Mouse (Mus musculus) MEL (cell line): ENCODE results near the gene P4ha2. TPM values are rescaled to one million over a fixed set of nuclear protein-coding genes. Genes with fewer than 3 reads are reported as not detected.
A peak's percentile ranks its signal among the peaks of the same experiment; 100 is the strongest.

Experiments
- DNase-seq: peaks from one replicate; pipeline ENCODE4 v3.0.0; 2011; ENCODE audit warnings: low read depth, low spot score
- H3K27ac ChIP-seq: 2 replicates; pipeline ENCODE4 v1.5.1; 2012; ENCODE audit warnings: low read depth, mild to moderate bottlenecking, control low read depth, low read length, moderate library complexity; ENCODE audit not compliant: control insufficient read depth
- H3K27me3 ChIP-seq, 2 experiments: fragments of 150-350 bp in 1 of 2; sonication (generic) in 1 of 2; 2 replicates each; pipeline ENCODE4 v1.6.1; 2012; ENCODE audit warnings: low read length in 2 of 2, mild to moderate bottlenecking in 2 of 2, improper control_type of control experiment in 1 of 2, moderate library complexity in 1 of 2; ENCODE audit not compliant: insufficient read depth in 2 of 2, control insufficient read depth in 1 of 2
- H3K36me3 ChIP-seq, 2 experiments: 2 replicates each; pipeline ENCODE4 v1.6.1; 2012 to 2014; ENCODE audit warnings: low read length in 2 of 2, improper control_type of control experiment in 1 of 2, inconsistent platforms in 1 of 2, mild to moderate bottlenecking in 1 of 2; ENCODE audit not compliant: insufficient read depth in 2 of 2, control insufficient read depth in 1 of 2
- H3K4me1 ChIP-seq, 2 experiments: fragments of 150-350 bp in 1 of 2; sonication (generic) in 1 of 2; 2 replicates each; pipeline ENCODE4 v1.6.1; 2012; ENCODE audit warnings: low read length in 2 of 2, improper control_type of control experiment in 1 of 2, mild to moderate bottlenecking in 1 of 2; ENCODE audit not compliant: insufficient read depth in 2 of 2, control insufficient read depth in 1 of 2
- H3K4me3 ChIP-seq, 2 experiments: fragments of 150-350 bp in 1 of 2; sonication (generic) in 1 of 2; 2 replicates each; pipeline ENCODE4 v1.5.1; 2012; ENCODE audit warnings: low read depth in 2 of 2, low read length in 2 of 2, mild to moderate bottlenecking in 2 of 2, moderate library complexity in 2 of 2, control low read depth in 1 of 2, improper control_type of control experiment in 1 of 2; ENCODE audit not compliant: control insufficient read depth in 1 of 2, insufficient read depth in 1 of 2
- H3K79me2 ChIP-seq: 2 replicates; pipeline ENCODE4 v1.6.1; 2012; ENCODE audit warnings: mild to moderate bottlenecking, low read length, moderate library complexity; ENCODE audit not compliant: control insufficient read depth, poor library complexity, insufficient read depth
- H3K9ac ChIP-seq: 2 replicates; pipeline ENCODE4 v1.6.1; 2012; ENCODE audit warnings: low read depth, mild to moderate bottlenecking, control low read depth, low read length, moderate library complexity; ENCODE audit not compliant: control insufficient read depth, poor library complexity, severe bottlenecking
- H3K9me3 ChIP-seq: fragments of 150-350 bp; sonication (generic); replicated peaks from 2 replicates; pipeline ENCODE4 v1.6.1; 2012; ENCODE audit warnings: mild to moderate bottlenecking, low read length, improper control_type of control experiment, moderate library complexity; ENCODE audit not compliant: insufficient read depth
- BHLHE40 ChIP-seq: IDR thresholded peaks from 2 replicates; pipeline ENCODE4 v1.6.1; 2012; ENCODE audit warnings: low read depth, mild to moderate bottlenecking, inconsistent platforms, low read length, improper control_type of control experiment, borderline replicate concordance
- CHD1 ChIP-seq: IDR thresholded peaks from 2 replicates; pipeline ENCODE4 v1.6.1; 2012; ENCODE audit warnings: low read depth, mild to moderate bottlenecking, inconsistent platforms, low read length, improper control_type of control experiment
- CTCF ChIP-seq, 3 experiments: IDR thresholded peaks in 2 of 3; conservative IDR thresholded peaks in 1 of 3; 2 replicates each; pipeline ENCODE4 v1.5.1; 2011 to 2012; ENCODE audit warnings: low read length in 3 of 3, low read depth in 2 of 3, mild to moderate bottlenecking in 2 of 3, improper control_type of control experiment in 1 of 3, inconsistent platforms in 1 of 3, mixed read lengths in 1 of 3, moderate library complexity in 1 of 3; ENCODE audit not compliant: control insufficient read depth in 1 of 3, insufficient read depth in 1 of 3, poor library complexity in 1 of 3, severe bottlenecking in 1 of 3
- E2F4 ChIP-seq: IDR thresholded peaks from 2 replicates; pipeline ENCODE4 v1.6.1; 2011; ENCODE audit warnings: low read depth, low read length, improper control_type of control experiment, borderline replicate concordance
- ELF1 ChIP-seq: IDR thresholded peaks from 2 replicates; pipeline ENCODE4 v1.6.1; 2014; ENCODE audit warnings: low read depth, mild to moderate bottlenecking, inconsistent platforms, low read length, improper control_type of control experiment, moderate library complexity
- EP300 ChIP-seq, 2 experiments: IDR thresholded peaks; 2 replicates each; pipeline ENCODE4 v1.6.1; 2011; ENCODE audit warnings: improper control_type of control experiment in 2 of 2, low read length in 2 of 2, low read depth in 1 of 2, mild to moderate bottlenecking in 1 of 2
- ETS1 ChIP-seq: IDR thresholded peaks from 2 replicates; pipeline ENCODE4 v1.6.1; 2012; ENCODE audit warnings: low read depth, mild to moderate bottlenecking, inconsistent platforms, low read length, improper control_type of control experiment, moderate library complexity
- GABPA ChIP-seq: IDR thresholded peaks from 2 replicates; pipeline ENCODE4 v1.6.1; 2012; ENCODE audit warnings: low read depth, mild to moderate bottlenecking, inconsistent platforms, low read length, improper control_type of control experiment, moderate library complexity
- GATA1 ChIP-seq: IDR thresholded peaks from 2 replicates; pipeline ENCODE4 v1.6.1; 2011; ENCODE audit warnings: low read depth, low read length, improper control_type of control experiment
- HCFC1 ChIP-seq: IDR thresholded peaks from 2 replicates; pipeline ENCODE4 v1.6.1; 2012; ENCODE audit warnings: low read depth, mild to moderate bottlenecking, inconsistent platforms, low read length, improper control_type of control experiment, moderate library complexity
- JUND ChIP-seq: IDR thresholded peaks from 2 replicates; pipeline ENCODE4 v1.6.1; 2011; ENCODE audit warnings: low read depth, mild to moderate bottlenecking, improper control_type of control experiment, low read length
- KAT2A ChIP-seq: conservative IDR thresholded peaks from 2 replicates; pipeline ENCODE4 v1.6.1; 2012; ENCODE audit warnings: low read depth, low read length, improper control_type of control experiment, inconsistent platforms
- MAFK ChIP-seq: IDR thresholded peaks from 2 replicates; pipeline ENCODE4 v1.6.1; 2011; ENCODE audit warnings: low read depth, mild to moderate bottlenecking, low read length, improper control_type of control experiment, borderline replicate concordance
- MAX ChIP-seq: IDR thresholded peaks from 2 replicates; pipeline ENCODE4 v1.6.1; 2011; ENCODE audit warnings: low read length, improper control_type of control experiment
- MAZ ChIP-seq: IDR thresholded peaks from 2 replicates; pipeline ENCODE4 v1.6.1; 2012; ENCODE audit warnings: low read depth, mild to moderate bottlenecking, inconsistent platforms, low read length, improper control_type of control experiment
- MXI1 ChIP-seq: IDR thresholded peaks from 2 replicates; pipeline ENCODE4 v1.6.1; 2011; ENCODE audit warnings: mild to moderate bottlenecking, low read depth, low read length, improper control_type of control experiment
- MYB ChIP-seq: IDR thresholded peaks from 2 replicates; pipeline ENCODE4 v1.6.1; 2011; ENCODE audit warnings: mild to moderate bottlenecking, low read depth, low read length, improper control_type of control experiment
- MYC ChIP-seq: IDR thresholded peaks from 2 replicates; pipeline ENCODE4 v1.6.1; 2011; ENCODE audit warnings: low read depth, mild to moderate bottlenecking, low read length, improper control_type of control experiment, moderate library complexity
- NELFE ChIP-seq: IDR thresholded peaks from 2 replicates; pipeline ENCODE4 v1.6.1; 2011; ENCODE audit warnings: low read depth, low read length, improper control_type of control experiment
- NRF1 ChIP-seq: IDR thresholded peaks from 2 replicates; pipeline ENCODE4 v1.6.1; 2014; ENCODE audit warnings: low read depth, mild to moderate bottlenecking, inconsistent platforms, low read length, improper control_type of control experiment, moderate library complexity; ENCODE audit not compliant: poor library complexity, insufficient read depth, severe bottlenecking
- POLR2AphosphoS2 ChIP-seq: IDR thresholded peaks from 2 replicates; pipeline ENCODE4 v1.6.1; 2011; ENCODE audit warnings: low read length, improper control_type of control experiment
- POLR2AphosphoS5 ChIP-seq: IDR thresholded peaks from 2 replicates; pipeline ENCODE4 v1.6.1; 2012; ENCODE audit warnings: low read depth, borderline replicate concordance, mild to moderate bottlenecking, inconsistent platforms, low read length, moderate library complexity, mixed read lengths
- RAD21 ChIP-seq: IDR thresholded peaks from 2 replicates; pipeline ENCODE4 v1.6.1; 2011; ENCODE audit warnings: mild to moderate bottlenecking, low read depth, low read length, improper control_type of control experiment
- RCOR1 ChIP-seq: IDR thresholded peaks from 2 replicates; pipeline ENCODE4 v1.6.1; 2012; ENCODE audit warnings: low read depth, mild to moderate bottlenecking, inconsistent platforms, low read length, improper control_type of control experiment
- SIN3A ChIP-seq: IDR thresholded peaks from 2 replicates; pipeline ENCODE4 v1.6.1; 2012; ENCODE audit warnings: low read length, improper control_type of control experiment, inconsistent platforms
- SMC3 ChIP-seq: IDR thresholded peaks from 2 replicates; pipeline ENCODE4 v1.6.1; 2011; ENCODE audit warnings: low read depth, low read length, improper control_type of control experiment
- TAL1 ChIP-seq: IDR thresholded peaks from 2 replicates; pipeline ENCODE4 v1.6.1; 2012; ENCODE audit warnings: mild to moderate bottlenecking, inconsistent platforms, low read length, moderate library complexity, mixed read lengths
- TBP ChIP-seq: IDR thresholded peaks from 2 replicates; pipeline ENCODE4 v1.8.0; 2011; ENCODE audit warnings: low read depth, low read length, improper control_type of control experiment
- TCF12 ChIP-seq: IDR thresholded peaks from 2 replicates; pipeline ENCODE4 v1.6.1; 2014; ENCODE audit warnings: low read depth, mild to moderate bottlenecking, inconsistent platforms, low read length, improper control_type of control experiment, moderate library complexity
- UBTF ChIP-seq: IDR thresholded peaks from 2 replicates; pipeline ENCODE4 v1.6.1; 2012; ENCODE audit warnings: low read depth, mild to moderate bottlenecking, inconsistent platforms, low read length, improper control_type of control experiment, moderate library complexity, borderline replicate concordance; ENCODE audit not compliant: insufficient read depth
- USF1 ChIP-seq: IDR thresholded peaks from 2 replicates; pipeline ENCODE4 v1.6.1; 2014; ENCODE audit warnings: low read depth, mild to moderate bottlenecking, inconsistent platforms, low read length, improper control_type of control experiment, moderate library complexity
- USF2 ChIP-seq, 2 experiments: IDR thresholded peaks; 2 replicates each; pipeline ENCODE4 v1.6.1; 2011 to 2012; ENCODE audit warnings: improper control_type of control experiment in 2 of 2, low read length in 2 of 2, borderline replicate concordance in 1 of 2, inconsistent platforms in 1 of 2, low read depth in 1 of 2, mild to moderate bottlenecking in 1 of 2; ENCODE audit not compliant: insufficient read depth in 1 of 2
- ZKSCAN1 ChIP-seq: IDR thresholded peaks from 2 replicates; pipeline ENCODE4 v1.6.1; 2012; ENCODE audit warnings: low read depth, mild to moderate bottlenecking, inconsistent platforms, low read length, improper control_type of control experiment, moderate library complexity
- ZMIZ1 ChIP-seq: IDR thresholded peaks from 2 replicates; pipeline ENCODE4 v1.6.1; 2012; ENCODE audit warnings: low read depth, mild to moderate bottlenecking, inconsistent platforms, low read length, improper control_type of control experiment, moderate library complexity
- polyA plus RNA-seq, 2 experiments: library from polyadenylated mRNA; stranded (reverse) in 1 of 2; unstranded in 1 of 2; fragments of >175 nt in 1 of 2; fragments of >200 nt in 1 of 2; gene quantifications; 2 replicates each; pipeline versions ENCODE4 v1.2.1 to v1.2.4; 2012; ENCODE audit warnings: low replicate concordance in 2 of 2, low read depth in 1 of 2; ENCODE audit not compliant: insufficient read length in 2 of 2, insufficient read depth in 1 of 2, missing spikeins in 1 of 2
- total RNA-seq: library from RNA; depleted of rRNA; stranded (reverse); fragments of 300-350 nt; gene quantifications from 2 replicates; pipeline ENCODE4 v1.2.3, GENCODE M21; 2012

P4ha2 gene
- total and polyA plus RNA-seq, 3 experiments, result 18.6 to 57.8 TPM; not detected in 1

GRCm38 (mm10) chr11:54102706-54103449 lies 3.0 kb downstream of the P4ha2 start:
- no peak for TF ChIP-seq SMC3
- no peak for TF ChIP-seq MAFK
- TF ChIP-seq UBTF, result 0 out of 2 replicates have a peak, but pooled peaks have one; percentile 39
- 0 out of 2 replicates have a peak, but pooled peaks have one; percentile 29 for TF ChIP-seq TBP
- TF ChIP-seq MXI1, result peak; percentile 68; the same call in 1 of the 2 replicates
- TF ChIP-seq GATA1, result 0 out of 2 replicates have a peak, but pooled peaks have one; percentile 35
- TF ChIP-seq GABPA, result no peak
- no peak for TF ChIP-seq ELF1
- no peak for TF ChIP-seq CHD1
- no peak for TF ChIP-seq MYB
- no peak for TF ChIP-seq NRF1
- no peak for TF ChIP-seq NELFE
- TF ChIP-seq BHLHE40, result no peak
- 0 out of 2 replicates have a peak, but pooled peaks have one; percentile 6 for TF ChIP-seq ZKSCAN1
- no peak for TF ChIP-seq CTCF (IDR thresholded peaks at IDR 0.05 in 2 of 3, conservative IDR thresholded peaks at IDR 0.05 in 1 of 3; ENCODE audit: control insufficient read depth in 1 of 3, insufficient read depth in 1 of 3, low read depth in 2 of 3, low read length in 3 of 3, poor library complexity in 1 of 3, severe bottlenecking in 1 of 3)
- peak in 1 of 2 experiments; percentile 25; a peak in 1 of 4 replicates for TF ChIP-seq EP300 (IDR thresholded peaks at IDR 0.05; ENCODE audit: low read depth in 1 of 2, low read length in 2 of 2)
- TF ChIP-seq POLR2AphosphoS2, result no peak
- TF ChIP-seq TCF12, result 0 out of 2 replicates have a peak, but pooled peaks have one; percentile 18
- TF ChIP-seq MAX, result 0 out of 2 replicates have a peak, but pooled peaks have one; percentile 41
- no peak for TF ChIP-seq POLR2AphosphoS5
- TF ChIP-seq ZMIZ1, result no peak
- no peak for TF ChIP-seq KAT2A
- TF ChIP-seq RAD21, result no peak
- no peak for TF ChIP-seq E2F4
- no peak for TF ChIP-seq USF1
- TF ChIP-seq MAZ, result no peak
- TF ChIP-seq USF2 (IDR thresholded peaks at IDR 0.05; ENCODE audit: borderline replicate concordance in 1 of 2, insufficient read depth in 1 of 2, low read depth in 1 of 2, low read length in 2 of 2), result no peak
- TF ChIP-seq JUND, result no peak
- no peak for TF ChIP-seq HCFC1
- TF ChIP-seq MYC, result peak; percentile 39; the same call in 1 of the 2 replicates
- no peak for TF ChIP-seq TAL1
- no peak for TF ChIP-seq RCOR1
- TF ChIP-seq ETS1, result peak; percentile 54
- peak; percentile 62; the same call in 1 of the 2 replicates for TF ChIP-seq SIN3A
- TF ChIP-seq, all 39 proteins: peak for 11
- Histone ChIP-seq H3K9me3 (no peaks in the 10 kb centered on the region), H3K9ac (no peak overlapping the region), H3K4me1 (peaks cover 13 to 22% of the 10 kb centered on the region in 2 experiments), H3K79me2 (no peaks in the 10 kb centered on the region), H3K27me3 (0 out of 4 replicates have a peak, but pooled peaks cover 0 to 2% of the 10 kb centered on the region in 2 experiments), H3K27ac (no peak overlapping the region), H3K36me3 (peaks cover 0 to 14% of the 10 kb centered on the region in 2 experiments; a peak in 3 of 4 replicates), H3K4me3 (peak overlapping the region in 1 of 2 experiments; percentile 8; a peak in 1 of 4 replicates)
- peak; percentile 67 for DNase-seq
